Mouse (Mus musculus): ENCODE measurements around the gene Trim47. TPM values are rescaled to one million over a fixed set of nuclear protein-coding genes. Genes with fewer than 3 reads are reported as not detected.

Trim47 gene
- total RNA-seq, 2 experiments from 2014 or later, result 21.9 to 31.7 TPM

- DNase-seq, result no peak
Observed at GRCm38 (mm10) chr11:116063562-116063961, 63.4 kb downstream of the Trim47 start.

GRCm38 (mm10) chr11:116062521-116062920, 64.5 kb downstream of the Trim47 start:
- no peak for DNase-seq

GRCm38 (mm10) chr11:116061641-116062415, 65.2 kb downstream of the Trim47 start:
- no peak for DNase-seq

- DNase-seq, result no peak
Observed at GRCm38 (mm10) chr11:116060596-116060995, 66.4 kb downstream of the Trim47 start.

- no peak for DNase-seq
Observed at GRCm38 (mm10) chr11:116059691-116060025, 67.4 kb downstream of the Trim47 start.

GRCm38 (mm10) chr11:116058868-116059690, 67.9 kb downstream of the Trim47 start:
- no peak for DNase-seq

- DNase-seq, result no peak
Observed at GRCm38 (mm10) chr11:116058022-116058614, 68.9 kb downstream of the Trim47 start.

GRCm38 (mm10) chr11:116057237-116057881, 69.7 kb downstream of the Trim47 start:
- no peak for DNase-seq

- DNase-seq, result no peak
Observed at GRCm38 (mm10) chr11:116055873-116056272, 71.1 kb downstream of the Trim47 start.

Other genes starting within 250 kb of the Trim47 start
- gene Smim5, start 227.2 kb downstream of the Trim47 start, total RNA-seq (2021), result 1 to 10 TPM; 3.6 to 4.1 TPM
- gene Smim6, start 215.2 kb downstream of the Trim47 start, total RNA-seq (2021), result not detected
- gene Sap30bp, start 193.9 kb downstream of the Trim47 start, total RNA-seq (2021), result 10 to 100 TPM; 16.6 to 24.5 TPM
- gene Recql5, start 193.7 kb downstream of the Trim47 start, total RNA-seq (2021), result 1 to 10 TPM; 5.4 to 9.1 TPM
- 1 to 10 TPM; 4.6 to 4.9 TPM for gene Itgb4, start 152.5 kb downstream of the Trim47 start, total RNA-seq (2021)
- 10 to 100 TPM; 14.8 to 19.2 TPM for gene Galk1, start 114.5 kb downstream of the Trim47 start, total RNA-seq (2021)
- 100 to 1,000 TPM; 252 TPM for gene H3f3b, start 99.2 kb downstream of the Trim47 start, total RNA-seq (2021)
- 10 to 100 TPM; 13.6 to 15.8 TPM for gene Unk, start 96.9 kb downstream of the Trim47 start, total RNA-seq (2021)
- gene Unc13d, start 49.2 kb downstream of the Trim47 start, total RNA-seq (2021), result under 1 TPM; 0.45 TPM
- 10 to 100 TPM; 64.8 to 66.8 TPM for gene Wbp2, start 40.2 kb downstream of the Trim47 start, total RNA-seq (2021)
- gene Trim65, start 3.9 kb upstream of the Trim47 start, total RNA-seq (2021), result 1 to 10 TPM; 3.3 to 3.6 TPM
- gene Mrpl38, start 11.7 kb upstream of the Trim47 start, total RNA-seq (2021), result 10 to 100 TPM; 40.8 to 46.2 TPM
- gene Fbf1, start 41.0 kb upstream of the Trim47 start, total RNA-seq (2021), result 10 to 100 TPM; 13.8 to 18.2 TPM
- gene Ten1, start 71.6 kb upstream of the Trim47 start, total RNA-seq (2021), result 10 to 100 TPM; 28.5 to 31.3 TPM
- gene Acox1, start 71.8 kb upstream of the Trim47 start, total RNA-seq (2021), result 10 to 100 TPM; 39.1 to 41.4 TPM
- gene Evpl, start 110.9 kb upstream of the Trim47 start, total RNA-seq (2021), result under 1 TPM; 0.09 to 0.34 TPM
- 10 to 100 TPM; 74.6 to 77.9 TPM for gene Srp68, start 147.0 kb upstream of the Trim47 start, total RNA-seq (2021)
- under 1 TPM; 0.66 to 0.84 TPM for gene Galr2, start 153.7 kb upstream of the Trim47 start, total RNA-seq (2021)
- 10 to 100 TPM; 62.7 to 68.3 TPM for gene Exoc7, start 180.0 kb upstream of the Trim47 start, total RNA-seq (2021)
- gene Foxj1, start 208.2 kb upstream of the Trim47 start, total RNA-seq (2021), result under 1 TPM; 0.14 to 0.29 TPM